Mouse (Mus musculus): ENCODE results near the gene Dpt.

DNA sequence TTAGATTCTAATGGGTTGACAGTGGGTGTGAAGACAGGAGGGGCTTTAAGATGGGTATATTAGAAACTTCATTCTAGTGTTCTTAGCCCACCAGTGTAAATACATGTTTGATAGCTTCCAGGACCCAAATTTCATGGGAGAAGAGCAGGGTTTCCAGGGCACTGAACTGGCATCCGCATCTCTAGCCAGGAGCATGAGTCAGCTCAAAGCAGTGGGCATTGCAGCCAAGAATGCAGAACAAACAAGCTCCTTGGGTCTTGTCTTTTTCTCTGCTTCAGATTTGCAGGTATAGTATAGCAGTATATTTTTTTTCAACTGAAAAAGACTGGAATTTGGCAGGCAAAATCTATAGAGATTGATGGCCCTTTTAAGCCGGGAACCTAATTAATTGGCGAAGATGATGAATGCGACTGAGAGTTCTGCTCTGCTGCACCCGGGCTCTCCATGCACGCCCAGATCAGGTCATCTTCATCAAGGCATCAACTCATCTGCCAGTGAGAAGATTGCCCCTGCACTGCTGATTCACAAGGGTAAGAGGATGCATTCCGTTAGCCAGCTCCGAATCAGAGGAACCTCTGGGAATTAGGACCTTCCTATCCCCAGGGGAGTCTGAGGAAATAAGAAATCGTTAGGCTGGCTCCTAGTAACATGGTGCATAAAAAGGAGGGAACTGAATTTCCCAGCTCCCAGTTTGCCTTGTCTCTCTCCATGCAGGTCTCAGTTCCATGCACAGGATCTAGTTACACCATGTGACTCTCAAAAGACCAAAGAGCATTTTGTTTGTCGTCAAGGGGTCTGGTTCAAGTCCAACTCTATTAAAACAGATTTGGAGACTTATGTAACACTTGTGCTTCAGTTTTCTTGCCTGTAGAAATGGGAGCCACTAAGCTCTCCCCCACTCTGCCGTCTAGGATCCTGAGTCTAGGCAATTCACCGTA, 66.8 kb downstream of the Dpt start:
- no peak for TF ChIP-seq CTCF (IDR thresholded peaks at IDR 0.05; ENCODE audit: insufficient read depth, low read length)
- no peak for TF ChIP-seq POLR2A (IDR thresholded peaks at IDR 0.05; ENCODE audit: borderline replicate concordance, extremely low read depth, low read depth, low read length)

Measured in lung, adult 2 months (tissue).